Mouse (Mus musculus): ENCODE measurements around the gene Pacrg.
A peak's percentile ranks its signal among the peaks of the same experiment; 100 is the strongest.

The Pacrg gene

DNA sequence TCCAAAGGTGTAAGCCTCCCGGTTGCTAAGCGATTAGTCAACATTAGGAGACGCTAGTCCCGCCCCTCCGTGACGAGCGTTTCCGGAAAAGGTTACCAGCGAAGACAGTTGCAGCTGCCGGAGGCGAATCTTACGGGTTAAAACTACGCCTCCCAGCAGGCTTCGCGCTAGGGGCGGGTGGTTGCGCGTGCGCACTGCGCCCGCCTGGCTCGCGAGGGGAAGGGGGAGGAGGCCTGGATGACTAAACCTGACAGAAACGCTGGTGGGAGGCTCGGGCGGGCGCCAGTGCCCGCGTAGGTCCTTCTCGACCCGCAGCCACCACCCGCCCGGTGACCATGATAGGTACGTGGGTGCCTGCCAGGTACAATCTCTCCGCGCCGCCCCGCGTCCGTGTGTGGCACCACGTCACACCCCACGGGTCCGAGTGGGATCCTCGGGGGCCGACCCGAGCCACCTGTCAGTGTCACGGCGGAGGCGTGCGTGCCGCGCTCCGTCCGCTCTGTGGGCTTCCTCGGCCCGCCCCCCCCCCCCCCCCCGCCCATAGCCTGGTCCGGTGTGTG, at the start of gene Pacrg, which contains the start of gene Prkn:
TSS of gene Pacrg (minus strand) at position 164 of the 560 bp plus-strand sequence.
TSS of gene Prkn (plus strand) at position 237 of the 560 bp plus-strand sequence.
- DNase-seq (ENCODE audit: low spot score in 2 of 2): peak; percentile 94 to 96

DNA sequence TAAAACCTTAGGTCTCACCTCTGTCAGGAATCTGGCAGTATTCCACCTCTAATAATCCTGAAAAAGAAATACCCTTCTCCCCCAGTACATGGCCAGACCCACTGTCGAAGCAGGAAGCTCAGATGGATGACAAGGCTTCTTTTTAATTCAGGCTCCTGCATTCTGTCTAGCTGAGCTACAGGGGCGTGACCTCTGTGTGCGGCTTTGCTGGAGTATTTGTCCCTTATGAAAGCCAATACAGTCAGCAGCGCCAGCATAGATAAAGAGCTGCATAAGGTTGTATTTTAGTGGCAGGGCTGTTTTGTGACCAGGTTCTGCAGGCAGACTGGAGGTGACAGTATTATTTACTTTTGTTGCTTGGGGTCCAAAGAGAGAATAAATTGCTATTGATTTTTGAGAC, 47.8 kb upstream of the Pacrg start:
- DNase-seq (ENCODE audit: low spot score in 2 of 2): no peak

DNA sequence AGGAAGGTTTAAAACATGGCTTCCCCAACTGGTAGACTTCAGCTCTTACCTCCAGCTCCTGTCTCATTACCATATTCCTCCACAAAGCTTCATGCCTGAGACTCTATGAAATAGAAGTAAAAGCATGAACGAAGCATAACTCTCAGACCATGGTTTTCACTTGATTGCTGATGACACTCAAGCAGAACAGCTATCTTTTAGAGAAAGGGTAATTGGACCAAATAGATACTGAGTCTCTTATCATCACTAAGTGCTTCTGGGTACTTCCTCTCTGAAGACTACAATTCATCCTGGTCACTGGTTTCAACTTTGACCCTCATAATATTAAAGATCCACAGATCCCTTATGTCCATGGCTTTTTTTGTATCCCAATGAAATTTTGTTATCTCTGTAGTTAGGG, 42.1 kb upstream of the Pacrg start:
- no peak for DNase-seq (ENCODE audit: low spot score in 2 of 2)

- no peak for DNase-seq (ENCODE audit: low spot score in 2 of 2)
Measured at GRCm38 (mm10) chr17:10878986-10879385, 38.9 kb upstream of the Pacrg start.

DNA sequence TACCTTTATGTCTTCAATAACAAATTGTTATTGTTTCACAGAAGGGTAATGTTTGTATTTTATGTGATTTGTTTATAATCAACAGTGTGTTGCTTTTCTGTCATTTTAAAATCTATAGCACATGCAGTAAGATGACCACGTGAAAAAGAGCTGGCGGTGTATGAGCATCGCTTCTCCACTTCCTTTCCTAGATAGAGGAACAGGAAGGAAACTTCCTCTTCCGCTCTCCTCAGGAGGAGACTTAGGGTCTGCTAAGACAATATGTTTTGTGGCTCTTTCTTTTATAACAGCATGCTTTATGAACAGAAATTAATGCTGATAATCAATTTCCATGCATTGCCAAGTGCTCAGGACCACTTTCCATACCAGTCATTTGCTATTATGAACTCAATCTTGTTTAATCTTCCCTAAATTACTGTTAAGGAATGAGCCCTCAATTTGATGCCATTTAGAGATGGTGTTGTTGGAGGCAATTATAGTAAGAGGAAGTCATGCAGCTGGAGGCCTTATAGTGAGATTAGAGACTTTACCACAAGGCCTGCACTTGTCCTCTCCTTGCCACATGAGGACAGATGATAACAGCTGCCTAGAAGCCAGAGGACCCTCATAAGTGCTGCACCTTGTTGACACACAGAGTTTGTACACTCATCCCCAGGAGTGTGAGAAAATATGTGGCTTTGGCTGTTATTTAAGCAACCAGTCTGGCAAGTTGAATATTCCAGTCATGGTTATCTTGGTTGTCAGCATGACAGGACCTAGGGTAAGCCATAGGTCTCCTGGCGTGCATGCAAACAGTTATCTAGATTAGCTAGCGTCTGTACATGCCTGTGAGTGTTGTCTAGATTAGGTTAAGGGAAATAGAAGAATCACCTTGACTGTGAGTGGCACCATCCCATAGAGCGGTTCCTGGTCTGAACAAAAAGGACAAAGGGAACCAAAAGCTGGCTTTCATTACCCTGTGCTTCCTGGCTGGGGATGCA, 34.4 kb upstream of the Pacrg start:
- DNase-seq (ENCODE audit: low spot score in 2 of 2): no peak

GRCm38 (mm10) chr17:10854207-10854606, 14.1 kb upstream of the Pacrg start:
- DNase-seq (ENCODE audit: low spot score in 2 of 2): no peak

DNA sequence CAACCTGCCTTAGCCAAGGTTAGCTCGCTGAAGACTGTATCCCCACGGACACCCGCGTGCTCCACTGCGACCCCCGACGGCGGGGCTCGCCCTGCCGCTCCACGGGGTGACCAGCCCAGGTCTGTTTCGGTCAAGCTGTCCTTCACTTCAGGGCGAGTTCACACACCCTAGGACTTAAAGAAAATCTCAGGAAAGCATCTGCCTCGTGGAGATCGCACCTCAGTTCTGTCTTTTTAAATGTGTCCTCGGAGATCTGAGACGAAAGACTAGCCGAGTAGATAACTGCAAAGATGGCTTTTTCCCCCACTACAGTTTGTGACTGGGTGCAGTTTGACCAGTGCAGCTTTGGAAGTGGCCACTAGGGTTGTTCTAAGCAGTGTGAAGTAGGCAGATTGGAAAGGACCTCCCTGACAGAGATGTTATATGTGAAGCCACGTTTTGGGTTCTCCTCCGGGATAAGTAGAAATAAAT, 655 bp upstream of the Pacrg start:
- peak in 1 of 2 experiments; percentile 54 for DNase-seq (ENCODE audit: low spot score in 2 of 2)

DNA sequence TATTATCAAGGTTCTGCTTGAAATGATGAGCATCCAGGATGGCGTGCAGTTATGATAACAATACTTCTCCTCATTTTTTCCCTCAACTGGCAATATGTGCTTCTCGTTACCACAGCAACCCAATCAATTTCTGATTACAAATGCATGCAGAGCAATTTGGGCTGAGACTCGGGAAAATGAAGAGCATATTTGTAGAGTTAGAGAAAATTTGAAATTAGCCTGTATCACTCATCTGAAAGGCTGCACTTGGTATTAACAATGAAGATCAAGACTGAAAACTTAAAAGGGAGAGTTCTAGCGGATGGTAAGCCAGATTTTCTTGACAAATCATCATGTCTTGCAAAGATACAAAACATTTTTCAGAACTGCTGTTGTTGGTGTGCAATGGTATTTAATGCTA, 21.1 kb downstream of the Pacrg start:
- no peak for DNase-seq (ENCODE audit: low spot score in 2 of 2)

DNA sequence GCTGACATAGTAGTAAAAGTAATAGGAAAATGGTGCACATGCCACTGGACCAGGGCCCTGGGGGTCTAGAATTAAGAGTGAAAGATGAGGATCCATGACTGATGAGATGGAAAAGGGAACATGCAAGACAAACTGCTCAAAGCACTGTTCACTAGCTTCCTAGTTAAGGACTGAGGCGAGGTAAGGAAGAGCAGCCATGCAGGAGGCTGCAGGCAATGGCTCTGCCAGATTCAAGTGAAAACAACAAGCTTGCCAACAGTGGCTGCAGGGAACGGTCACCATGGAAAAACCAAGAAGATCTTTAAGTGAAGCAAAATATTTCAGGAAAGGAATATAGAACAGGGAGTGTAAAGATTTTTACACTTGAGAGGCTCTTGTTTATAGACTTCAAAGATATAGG, 31.5 kb downstream of the Pacrg start:
- no peak for DNase-seq (ENCODE audit: low spot score in 2 of 2)

- peak in 1 of 2 experiments; percentile 42 for DNase-seq (ENCODE audit: low spot score in 2 of 2)
Measured at GRCm38 (mm10) chr17:10807261-10807998, 32.7 kb downstream of the Pacrg start.

DNA sequence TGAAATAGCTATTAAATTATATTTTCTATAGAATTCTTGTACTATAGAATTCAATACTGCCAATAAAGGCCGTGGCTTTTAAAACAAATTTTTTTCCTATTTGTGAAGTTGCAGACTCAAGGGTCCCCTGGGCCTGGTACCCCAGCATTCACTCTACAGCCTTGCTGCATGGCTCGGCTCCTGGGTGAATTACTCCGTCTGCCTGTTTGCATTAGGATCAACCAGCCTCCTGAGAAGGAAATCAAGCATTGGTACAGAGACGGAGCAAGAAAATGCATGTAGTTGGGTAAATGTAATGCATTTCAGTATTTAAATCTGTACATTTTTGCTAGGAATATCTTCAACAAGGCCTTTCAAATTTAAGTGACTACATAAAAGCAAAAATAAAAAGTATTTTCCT, 33.4 kb downstream of the Pacrg start:
- DNase-seq (ENCODE audit: low spot score in 2 of 2): peak in 1 of 2 experiments; percentile 41

GRCm38 (mm10) chr17:10791661-10792060, 48.5 kb downstream of the Pacrg start:
- no peak for DNase-seq (ENCODE audit: low spot score in 2 of 2)

DNA sequence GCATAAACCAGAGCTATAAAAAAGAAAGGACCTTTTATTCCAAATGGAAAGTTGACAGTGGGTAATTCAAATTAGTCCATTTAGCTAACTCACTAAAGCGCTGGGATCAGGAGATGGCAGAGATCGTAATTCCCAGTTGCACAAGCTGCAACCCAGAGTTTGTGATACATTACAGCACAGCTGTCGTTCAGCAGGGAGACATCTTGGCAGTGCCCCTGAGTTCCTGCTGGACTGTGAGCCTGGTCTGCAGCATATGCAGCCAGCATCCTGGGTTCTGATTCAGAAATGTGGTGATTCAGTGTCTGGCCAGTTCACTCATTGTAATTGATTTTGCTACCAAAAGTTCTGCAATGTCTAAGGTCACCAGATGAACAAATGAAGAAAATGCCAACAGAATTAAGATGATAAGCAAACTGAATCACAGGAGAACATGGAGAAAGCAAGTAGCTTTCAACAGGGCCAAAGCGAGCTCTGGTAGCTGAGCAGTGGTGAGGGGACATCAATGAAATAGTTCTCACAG, 55.6 kb downstream of the Pacrg start:
- DNase-seq (ENCODE audit: low spot score in 2 of 2): no peak

- no peak for DNase-seq (ENCODE audit: low spot score in 2 of 2)
Measured at GRCm38 (mm10) chr17:10776503-10776902, 63.6 kb downstream of the Pacrg start.

DNA sequence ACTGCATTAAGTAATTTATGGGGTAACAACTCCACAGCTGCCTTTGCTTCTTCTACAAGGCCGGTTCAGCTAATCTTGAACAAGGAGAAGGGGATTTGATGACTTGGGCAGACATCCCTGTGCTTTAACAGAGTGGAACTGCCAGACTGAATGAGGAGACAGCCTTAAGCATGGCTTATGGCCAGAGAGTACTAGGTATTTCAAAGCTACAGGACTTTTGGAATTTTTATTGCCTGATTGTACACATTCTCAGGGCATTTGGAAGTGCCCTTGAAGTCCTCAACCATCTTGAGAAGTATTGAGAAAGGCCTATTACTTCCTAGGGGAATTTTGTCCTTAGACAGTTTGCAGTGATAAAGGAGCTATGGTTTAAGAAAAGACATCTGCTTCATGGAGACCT, 65.6 kb downstream of the Pacrg start:
- DNase-seq (ENCODE audit: low spot score in 2 of 2): no peak

DNA sequence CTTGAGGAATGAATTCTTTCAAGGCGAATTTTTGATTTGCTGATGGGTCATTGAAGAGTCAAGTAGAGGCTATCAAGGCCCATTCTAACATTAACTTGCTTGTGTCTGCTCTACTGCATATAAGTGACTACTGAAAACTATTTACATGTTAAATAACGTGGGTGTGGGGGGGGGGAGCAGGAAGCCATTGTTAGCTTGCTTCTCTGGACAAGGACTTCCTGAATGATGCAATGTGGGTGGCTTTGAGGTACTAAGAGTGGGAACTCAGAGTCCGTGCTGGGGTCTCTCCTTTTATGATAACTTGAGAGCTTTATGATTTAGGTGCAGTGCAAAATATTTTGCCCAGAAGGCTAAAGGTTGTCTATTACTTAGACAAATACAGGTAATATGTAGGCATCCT, 67.9 kb downstream of the Pacrg start:
- no peak for DNase-seq (ENCODE audit: low spot score in 2 of 2)

- DNase-seq (ENCODE audit: low spot score in 2 of 2): no peak
Measured at GRCm38 (mm10) chr17:10769873-10770272, 70.2 kb downstream of the Pacrg start.

GRCm38 (mm10) chr17:10766735-10767406, 73.2 kb downstream of the Pacrg start:
- DNase-seq (ENCODE audit: low spot score in 2 of 2): no peak

- no peak for DNase-seq (ENCODE audit: low spot score in 2 of 2)
Measured at GRCm38 (mm10) chr17:10764343-10764742, 75.8 kb downstream of the Pacrg start.

- no peak for DNase-seq (ENCODE audit: low spot score in 2 of 2)
Measured at GRCm38 (mm10) chr17:10757455-10757854, 82.7 kb downstream of the Pacrg start.
